Mouse (Mus musculus) neutrophil, adult 59 days (primary cell): ENCODE data around the gene Vmn2r77. TPM values are rescaled to one million over a fixed set of nuclear protein-coding genes. Genes with fewer than 3 reads are reported as not detected.

Experiments used
- total RNA-seq, 2 experiments: library from RNA; stranded (reverse); gene quantifications; 1 replicate in 1 of 2; 2 replicates in 1 of 2; pipeline ENCODE4 v1.2.4; 2023

Gene Vmn2r77
- not detected for total RNA-seq

DNA sequence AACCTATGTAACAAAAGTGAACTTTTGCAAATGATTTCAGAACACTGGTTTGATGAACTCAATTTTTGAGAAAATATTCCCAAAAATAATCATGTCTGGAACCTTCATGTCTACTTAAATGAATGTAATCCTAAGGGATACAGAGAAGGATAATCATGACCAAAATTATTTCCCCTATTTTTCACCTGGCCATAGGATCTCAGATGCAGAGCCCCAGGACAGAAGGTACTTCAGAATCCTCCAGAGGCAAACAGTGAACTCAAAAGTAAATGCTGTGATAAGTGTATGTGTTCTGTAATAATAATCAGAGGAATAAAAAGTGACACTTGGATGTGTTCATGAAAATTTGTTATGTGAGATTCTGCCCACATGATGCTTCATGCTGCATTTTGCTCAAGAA is at the start of gene Vmn2r77:
Gene Vmn2r77, plus strand, starts transcription at position 301 of the 400 bp plus-strand sequence.

DNA sequence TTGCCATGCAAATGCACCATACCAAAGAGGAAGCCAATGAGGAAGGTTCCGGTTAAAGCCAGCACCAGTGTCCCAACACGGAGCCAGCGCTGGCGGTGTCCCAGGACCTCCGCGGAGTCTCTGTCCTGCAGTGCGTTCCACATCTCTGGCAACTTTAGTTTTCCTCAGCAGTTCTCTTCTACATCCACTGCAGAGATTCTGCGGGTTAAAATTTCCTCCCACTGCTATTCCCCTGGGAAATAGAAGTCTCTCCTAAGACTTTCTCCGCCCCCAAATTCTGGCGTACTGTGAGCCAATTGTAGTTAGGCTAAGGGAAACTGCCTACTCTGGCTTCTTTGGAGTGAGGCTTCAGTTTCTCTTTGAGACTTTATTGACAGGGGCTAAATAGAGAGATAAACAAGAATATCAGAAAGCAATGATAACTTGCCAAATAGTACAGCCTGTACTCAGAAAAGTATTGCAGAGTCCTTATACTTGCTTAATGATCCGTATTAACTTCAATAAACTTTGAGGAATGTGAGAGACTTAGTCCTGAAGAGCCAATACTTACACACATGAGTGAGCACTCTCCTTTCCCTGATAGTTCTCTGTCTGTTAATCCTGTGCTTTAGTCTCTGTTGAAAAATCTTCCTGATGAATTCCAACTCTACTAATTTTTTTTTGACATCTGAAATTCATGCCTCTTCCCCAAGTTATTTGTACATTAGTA is 19.1 kb upstream of the Vmn2r77 start, which contains the start of gene Folh1:
Gene Folh1, minus strand, starts transcription at position 327 of the 709 bp plus-strand sequence.

Other genes with a start within 250 kb of the Vmn2r77 start
- gene Olfr295, start 211.2 kb upstream of the Vmn2r77 start, total RNA-seq, result not detected
- not detected for gene Olfr294, start 178.4 kb upstream of the Vmn2r77 start, total RNA-seq
- gene Olfr293, start 146.0 kb upstream of the Vmn2r77 start, total RNA-seq, result not detected
- not detected for gene Olfr292, start 106.7 kb upstream of the Vmn2r77 start, total RNA-seq
- gene Folh1, start 19.1 kb upstream of the Vmn2r77 start, total RNA-seq, result not detected
- gene Vmn2r78, start 120.1 kb downstream of the Vmn2r77 start, total RNA-seq, result not detected
- not detected for gene Vmn2r79, start 201.1 kb downstream of the Vmn2r77 start, total RNA-seq